Mouse (Mus musculus) embryonic facial prominence, embryonic 13.5 days (tissue): ENCODE data around the gene Zbtb4. TPM values are rescaled to one million over a fixed set of nuclear protein-coding genes. Genes with fewer than 3 reads are reported as not detected.

Experiments
- ATAC-seq: fragments of 200-750 bp; cut with Nextera tagmentation; 2 replicates; pipeline ENCODE4 v1.8.0; 2017; ENCODE audit warnings: low read depth; ENCODE audit not compliant: insufficient number of reproducible peaks, insufficient read depth, low FRiP score, low TSS enrichment
- H3K27ac ChIP-seq: fragments of 300-500 bp; sonication (generic); 2 replicates; pipeline ENCODE4 v1.5.1; 2015; ENCODE audit warnings: moderate library complexity, mild to moderate bottlenecking, inconsistent platforms
- H3K27me3 ChIP-seq: fragments of 300-500 bp; sonication (generic); 2 replicates; pipeline ENCODE4 v1.6.1; 2015; ENCODE audit warnings: mild to moderate bottlenecking, inconsistent platforms
- H3K36me3 ChIP-seq: fragments of 300-500 bp; sonication (generic); 2 replicates; pipeline ENCODE4 v1.6.1; 2015; ENCODE audit warnings: mild to moderate bottlenecking, inconsistent platforms
- H3K4me1 ChIP-seq: fragments of 300-500 bp; sonication (generic); 2 replicates; pipeline ENCODE4 v1.6.1; 2015; ENCODE audit warnings: inconsistent platforms
- H3K4me2 ChIP-seq: fragments of 300-500 bp; sonication (generic); 2 replicates; pipeline ENCODE4 v1.6.1; 2015; ENCODE audit warnings: moderate library complexity, mild to moderate bottlenecking, inconsistent platforms
- H3K4me3 ChIP-seq: fragments of 300-500 bp; sonication (generic); 2 replicates; pipeline ENCODE4 v1.5.1; 2015; ENCODE audit warnings: mild to moderate bottlenecking, inconsistent platforms
- H3K9ac ChIP-seq: fragments of 300-500 bp; sonication (generic); 2 replicates; pipeline ENCODE4 v1.6.1; 2015; ENCODE audit warnings: mild to moderate bottlenecking, inconsistent platforms
- H3K9me3 ChIP-seq: fragments of 300-500 bp; sonication (generic); 2 replicates; pipeline ENCODE4 v1.6.1; 2016; ENCODE audit warnings: inconsistent platforms
- WGBS: fragments of 180-500 bp; shearing (Covaris S2); methylation state at CpG from one replicate; pipeline ENCODE4 v1.1.7; 2015; ENCODE audit warnings: mixed read lengths; 5-methylcytosine and 5-hydroxymethylcytosine counted together
- polyA plus RNA-seq: library from polyadenylated mRNA; unstranded; fragments of >200 nt; fragmentation: Nextera tagmentation; extraction: Ambion mirVana; gene quantifications from 2 replicates; pipeline ENCODE4 v1.2.1, GENCODE M21; 2015

Zbtb4 gene
- polyA plus RNA-seq, 1 experiment from 2014 or later = 4.8 TPM

- WGBS = under 1% methylated on average over 33 of the region's 33 CpGs
- H3K4me1 ChIP-seq = peaks cover 66% of the 10 kb centered on the region
- H3K4me2 ChIP-seq = peak overlapping the region; percentile 98
Observed at GRCm38 (mm10) chr11:69802648-69803105, 37.0 kb downstream of the Zbtb4 start.

GRCm38 (mm10) chr11:69803328-69803727 lies 37.6 kb downstream of the Zbtb4 start:
- no peak for ATAC-seq
- peak overlapping the region; percentile 74 for H3K9ac ChIP-seq
- H3K27me3 ChIP-seq = peaks cover 46% of the 10 kb centered on the region
- H3K9me3 ChIP-seq = peaks cover 3% of the 10 kb centered on the region; the same call in 1 of the 2 replicates
- H3K4me1 ChIP-seq = peaks cover 66% of the 10 kb centered on the region
- 2% methylated on average over 12 of the region's 12 CpGs for WGBS
- peak overlapping the region; percentile 56 for H3K4me3 ChIP-seq
- H3K4me2 ChIP-seq = peak overlapping the region; percentile 98
- H3K27ac ChIP-seq = 0 out of 2 replicates have a peak overlapping the region, but pooled peaks have one; percentile 39
- no peaks in the 10 kb centered on the region; the same call in 1 of the 2 replicates for H3K36me3 ChIP-seq

More at GRCm38 (mm10) chr11:69802648-69803105, 37.0 kb downstream of the Zbtb4 start:
- H3K36me3 ChIP-seq = no peaks in the 10 kb centered on the region; the same call in 1 of the 2 replicates
- ATAC-seq = peak; percentile 23
- H3K4me3 ChIP-seq = peak overlapping the region; percentile 56
- H3K27ac ChIP-seq = peak overlapping the region; percentile 68
- H3K9ac ChIP-seq = peak overlapping the region; percentile 74
- peaks cover 53% of the 10 kb centered on the region for H3K27me3 ChIP-seq
- H3K9me3 ChIP-seq = peaks cover 3% of the 10 kb centered on the region; the same call in 1 of the 2 replicates

DNA sequence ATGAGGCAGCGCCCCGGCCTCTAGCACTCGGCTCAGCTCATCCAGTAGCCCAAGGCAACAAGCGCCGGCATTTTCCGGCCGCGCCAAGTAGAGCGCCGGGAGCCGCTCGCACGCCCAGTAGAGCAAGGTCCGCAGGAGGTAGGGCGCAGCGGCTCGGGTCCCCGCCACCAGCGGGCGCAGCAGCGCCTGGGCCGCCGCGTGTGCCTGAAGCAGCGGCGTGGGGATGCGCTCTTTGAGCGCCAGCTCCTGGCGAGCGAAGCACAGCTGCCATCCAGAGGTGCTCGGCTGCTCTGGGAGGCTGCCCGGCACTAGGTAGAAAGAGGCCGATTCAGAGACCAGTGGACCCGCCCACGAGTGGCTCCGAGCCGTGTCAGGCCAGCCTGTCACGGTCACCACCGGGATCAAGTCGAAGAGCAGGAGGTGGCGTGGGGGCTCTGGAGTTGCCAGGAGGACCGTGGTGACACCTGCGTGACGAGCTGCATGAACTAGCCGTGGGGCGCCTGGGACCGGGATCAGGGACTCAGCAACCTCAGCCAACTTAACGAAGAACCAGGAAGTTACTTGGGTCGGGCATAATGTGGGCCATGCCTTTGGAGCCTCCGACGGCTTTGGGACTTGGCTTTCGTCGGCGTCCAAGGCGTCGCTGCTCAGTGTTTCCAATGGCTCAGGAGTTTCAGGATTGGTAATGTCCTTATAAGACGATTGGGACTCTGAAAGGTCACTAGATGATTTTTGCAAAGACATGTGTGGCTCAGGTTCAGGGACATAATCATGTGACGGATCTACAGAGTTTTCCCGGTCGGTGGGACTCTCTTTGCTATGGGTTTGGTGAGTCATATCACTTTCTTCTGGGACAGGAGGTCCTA lies 38.3 kb downstream of the Zbtb4 start:
- H3K4me1 ChIP-seq = peaks cover 65% of the 10 kb centered on the region

GRCm38 (mm10) chr11:69804652-69804940 lies 38.9 kb downstream of the Zbtb4 start:
- Histone ChIP-seq H3K9ac (peak overlapping the region; percentile 49; the same call in 1 of the 2 replicates), H3K4me2 (peak overlapping the region; percentile 98), H3K9me3 (peaks cover 3% of the 10 kb centered on the region; the same call in 1 of the 2 replicates), H3K27ac (no peak overlapping the region), H3K4me1 (peaks cover 59% of the 10 kb centered on the region), H3K4me3 (peak overlapping the region; percentile 56), H3K36me3 (no peaks in the 10 kb centered on the region), H3K27me3 (peaks cover 40% of the 10 kb centered on the region)
- 6% methylated on average over 12 of the region's 12 CpGs for WGBS
- ATAC-seq = no peak

More for the DNA sequence above, 38.3 kb downstream of the Zbtb4 start:
- Histone ChIP-seq H3K27me3 (peaks cover 44% of the 10 kb centered on the region), H3K27ac (0 out of 2 replicates have a peak overlapping the region, but pooled peaks have one; percentile 39), H3K9me3 (peaks cover 3% of the 10 kb centered on the region; the same call in 1 of the 2 replicates), H3K4me2 (peak overlapping the region; percentile 98), H3K9ac (peak overlapping the region; percentile 74), H3K4me3 (peak overlapping the region; percentile 56), H3K36me3 (no peaks in the 10 kb centered on the region)
- ATAC-seq = no peak
- under 1% methylated on average over 60 of the region's 60 CpGs for WGBS

DNA sequence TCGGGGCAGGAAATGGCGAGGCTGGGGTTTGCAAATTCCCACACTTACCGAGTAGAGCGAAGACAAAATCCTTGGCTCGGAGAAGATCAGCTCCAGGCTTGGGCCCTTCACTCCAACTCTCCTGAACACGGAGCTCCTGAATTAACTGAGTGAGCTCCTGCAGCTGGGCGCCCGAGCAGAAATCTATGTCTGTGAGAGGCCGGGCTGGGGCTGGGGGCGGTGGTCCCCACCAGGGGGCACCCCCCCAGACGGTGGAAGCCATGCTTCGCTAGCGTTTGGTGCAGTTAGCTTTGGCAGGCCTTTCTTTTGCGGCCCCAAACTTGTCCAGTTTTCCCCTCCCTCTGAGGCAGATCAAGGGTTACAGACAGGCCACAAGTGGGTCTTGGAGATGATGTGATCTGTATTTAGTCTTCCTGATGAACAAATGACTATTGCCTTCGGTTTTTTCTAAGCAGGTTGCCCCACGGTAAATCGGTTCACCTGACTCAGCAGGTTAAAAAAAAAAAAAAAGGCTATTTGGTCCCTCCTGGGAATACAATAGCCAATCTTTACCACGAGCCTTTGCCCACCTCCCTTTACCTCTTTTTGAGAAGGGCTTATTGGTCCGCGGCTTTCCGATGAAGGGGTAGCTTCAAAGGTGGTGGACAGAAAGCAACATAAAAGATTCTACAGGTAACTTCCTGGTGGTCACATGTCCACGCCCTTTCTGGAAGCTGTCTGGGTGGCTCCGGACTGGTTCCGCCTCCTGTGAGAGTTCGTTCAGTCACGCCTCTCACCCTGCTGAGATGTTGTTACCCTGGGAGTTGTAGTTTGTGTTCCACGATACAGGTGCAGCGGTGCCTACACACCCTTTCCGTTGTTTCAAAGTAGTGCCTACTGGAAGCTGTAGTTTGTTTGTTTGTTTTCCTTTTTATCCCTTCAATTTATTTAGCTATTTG lies 39.5 kb downstream of the Zbtb4 start, which contains the start of gene Tmem102:
Gene Tmem102, minus strand, starts transcription at position 653 of the 938 bp plus-strand sequence.
- no peak within 1 kb of the TSS for H3K27ac ChIP-seq
- peak within 1 kb of the TSS; percentile 98 for H3K4me2 ChIP-seq
- H3K36me3 ChIP-seq = no peaks in the 10 kb centered on the region
- peaks cover 40% of the 10 kb centered on the region for H3K27me3 ChIP-seq
- WGBS = 4% methylated on average over 29 of the region's 29 CpGs
- H3K4me3 ChIP-seq = peak within 1 kb of the TSS; percentile 56
- no peak for ATAC-seq
- peak within 1 kb of the TSS; percentile 49 for H3K9ac ChIP-seq
- peaks cover 3% of the 10 kb centered on the region; the same call in 1 of the 2 replicates for H3K9me3 ChIP-seq
- peaks cover 53% of the 10 kb centered on the region for H3K4me1 ChIP-seq

DNA sequence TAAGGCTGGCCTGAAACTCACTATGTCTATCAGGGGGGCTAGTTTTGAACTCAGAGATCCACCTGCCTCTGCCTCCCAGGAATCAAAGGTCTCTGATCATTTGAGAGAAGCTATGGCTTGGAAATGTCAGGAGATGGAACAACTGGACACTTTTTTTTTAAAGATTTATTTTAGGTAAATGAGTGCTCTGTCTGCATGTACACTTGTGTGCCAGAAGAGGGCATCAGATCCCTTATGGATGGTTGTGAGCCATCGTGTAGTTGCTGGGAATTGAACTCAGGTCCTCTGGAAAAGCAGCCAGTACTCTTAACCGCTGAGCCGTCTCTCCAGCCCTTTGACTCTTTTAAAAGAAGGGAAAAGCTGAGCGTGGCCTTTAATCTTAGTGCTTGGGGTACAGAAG lies 40.7 kb downstream of the Zbtb4 start:
- H3K36me3 ChIP-seq = no peaks in the 10 kb centered on the region
- H3K4me1 ChIP-seq = peaks cover 42% of the 10 kb centered on the region
- no peak overlapping the region for H3K9ac ChIP-seq
- H3K4me3 ChIP-seq = no peak overlapping the region
- H3K27me3 ChIP-seq = peaks cover 39% of the 10 kb centered on the region
- H3K4me2 ChIP-seq = no peak overlapping the region
- WGBS = 81% methylated on average over 4 of the region's 4 CpGs
- no peak overlapping the region for H3K27ac ChIP-seq
- no peak for ATAC-seq
- peaks cover 3% of the 10 kb centered on the region; the same call in 1 of the 2 replicates for H3K9me3 ChIP-seq

DNA sequence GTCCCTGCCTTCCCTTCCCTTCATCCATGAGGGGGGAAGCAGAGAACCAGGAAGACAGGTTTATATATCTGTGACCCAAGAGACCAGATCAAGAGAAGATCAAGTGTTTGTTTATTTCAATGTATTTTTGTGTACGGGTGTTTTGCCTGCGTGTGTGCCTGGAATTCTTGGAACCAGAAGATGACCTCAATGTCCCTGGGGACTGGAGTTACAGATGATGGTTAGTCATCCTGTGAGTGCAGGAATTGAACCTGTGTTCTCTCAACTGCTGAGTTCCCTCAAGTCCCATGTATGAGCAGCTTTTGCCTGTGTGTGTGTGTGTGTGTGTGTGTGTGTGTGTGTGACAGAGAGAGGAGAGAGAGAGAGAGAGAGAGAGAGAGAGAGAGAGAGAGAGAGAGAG lies 41.9 kb downstream of the Zbtb4 start:
- Histone ChIP-seq H3K9ac (no peak overlapping the region), H3K27me3 (peaks cover 28% of the 10 kb centered on the region), H3K9me3 (peaks cover 3% of the 10 kb centered on the region; the same call in 1 of the 2 replicates), H3K4me3 (no peak overlapping the region), H3K36me3 (no peaks in the 10 kb centered on the region), H3K4me2 (no peak overlapping the region), H3K27ac (no peak overlapping the region), H3K4me1 (peaks cover 29% of the 10 kb centered on the region)
- 68% methylated on average over 2 of the region's 2 CpGs for WGBS
- no peak for ATAC-seq

- Histone ChIP-seq H3K9ac (no peak overlapping the region), H3K4me1 (peaks cover 3% of the 10 kb centered on the region; the same call in 1 of the 2 replicates), H3K4me2 (no peak overlapping the region), H3K27ac (no peak overlapping the region), H3K4me3 (no peak overlapping the region), H3K9me3 (peaks cover 3% of the 10 kb centered on the region; the same call in 1 of the 2 replicates), H3K36me3 (no peaks in the 10 kb centered on the region), H3K27me3 (peaks cover 14% of the 10 kb centered on the region)
- no peak for ATAC-seq
Observed at GRCm38 (mm10) chr11:69810280-69810679, 44.6 kb downstream of the Zbtb4 start.

GRCm38 (mm10) chr11:69815155-69815554 lies 49.4 kb downstream of the Zbtb4 start, which contains the start of gene Gm39566:
TSS of gene Gm39566 (minus strand) at chr11:69815298.
- Histone ChIP-seq H3K27ac (no peak within 1 kb of the TSS), H3K27me3 (no peaks in the 10 kb centered on the region), H3K4me3 (no peak within 1 kb of the TSS), H3K36me3 (no peaks in the 10 kb centered on the region), H3K4me1 (no peaks in the 10 kb centered on the region), H3K4me2 (no peak within 1 kb of the TSS), H3K9me3 (peaks cover 14% of the 10 kb centered on the region; the same call in 1 of the 2 replicates), H3K9ac (no peak within 1 kb of the TSS)
- no peak for ATAC-seq
- WGBS = 60% methylated on average over 10 of the region's 10 CpGs

DNA sequence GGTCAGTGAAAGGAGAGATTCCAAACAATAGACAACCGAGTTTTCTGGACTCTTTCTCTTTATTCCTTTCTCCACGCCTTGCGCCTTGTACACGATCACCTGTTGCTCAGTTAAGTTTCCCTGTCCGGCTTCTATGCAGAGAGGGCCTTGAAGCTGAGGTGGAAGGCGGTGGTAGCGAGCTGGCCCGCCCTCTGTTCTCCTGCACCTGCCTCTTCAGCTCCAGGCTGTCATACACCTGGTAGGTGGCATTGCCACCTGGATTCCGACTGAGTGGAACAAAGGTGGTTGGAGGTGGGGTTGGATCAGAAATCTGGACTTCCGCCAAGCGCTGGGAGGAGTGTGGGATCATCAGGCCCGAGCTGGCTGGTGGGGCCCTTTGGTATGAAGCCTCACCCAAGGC lies 50.8 kb downstream of the Zbtb4 start:
- Histone ChIP-seq H3K27me3 (no peaks in the 10 kb centered on the region), H3K9me3 (peaks cover 14% of the 10 kb centered on the region; the same call in 1 of the 2 replicates), H3K27ac (no peak overlapping the region), H3K4me2 (no peak overlapping the region), H3K4me1 (no peaks in the 10 kb centered on the region), H3K4me3 (no peak overlapping the region), H3K9ac (no peak overlapping the region), H3K36me3 (no peaks in the 10 kb centered on the region)
- no peak for ATAC-seq
- WGBS = 88% methylated on average over 12 of the region's 12 CpGs

DNA sequence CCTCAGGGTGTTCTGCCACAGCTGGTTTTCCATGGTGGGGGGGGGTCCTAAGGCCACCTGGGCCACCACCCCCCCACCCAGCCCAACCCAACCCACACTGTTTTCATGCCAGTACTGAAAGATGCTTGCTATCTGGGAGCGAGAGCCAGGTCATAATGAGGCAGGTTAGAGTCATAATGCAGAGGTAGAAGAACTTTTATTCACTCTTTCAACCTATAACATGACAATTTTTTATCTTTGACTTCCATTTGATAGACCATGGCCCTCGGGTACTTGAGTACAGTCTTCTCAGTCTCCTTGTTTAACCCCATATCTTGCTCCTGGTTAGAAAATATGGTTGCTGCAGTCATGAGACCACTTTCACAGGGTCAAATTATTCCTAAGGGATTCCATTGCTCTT lies 52.7 kb downstream of the Zbtb4 start, which contains the start of gene Spem2:
Gene Spem2, minus strand, starts transcription at position 101 of the 400 bp plus-strand sequence.
- H3K9me3 ChIP-seq = peaks cover 14% of the 10 kb centered on the region; the same call in 1 of the 2 replicates
- H3K4me2 ChIP-seq = no peak within 1 kb of the TSS
- H3K27me3 ChIP-seq = no peaks in the 10 kb centered on the region
- no peaks in the 10 kb centered on the region for H3K36me3 ChIP-seq
- no peak within 1 kb of the TSS for H3K27ac ChIP-seq
- no peak within 1 kb of the TSS for H3K9ac ChIP-seq
- 77% methylated on average over 2 of the region's 2 CpGs for WGBS
- no peaks in the 10 kb centered on the region for H3K4me1 ChIP-seq
- no peak within 1 kb of the TSS for H3K4me3 ChIP-seq
- no peak for ATAC-seq
